Mouse (Mus musculus): Measurements from ENCODE around the gene Ripor2. TPM values are rescaled to one million over a fixed set of nuclear protein-coding genes. Genes with fewer than 3 reads are reported as not detected.

The Ripor2 gene
- total and polyA plus RNA-seq, 2 experiments from 2014 or later: 21.3 to 53.2 TPM

GRCm38 (mm10) chr13:24735608-24736131 lies 153.7 kb downstream of the Ripor2 start:
- no peak for ATAC-seq
- WGBS: 63% methylated on average over 6 of the region's 6 CpGs

GRCm38 (mm10) chr13:24741028-24741427 lies 159.0 kb downstream of the Ripor2 start, which contains the start of gene Armh2:
TSS of gene Armh2 (plus strand) at chr13:24741232.
- no peak within 1 kb of the TSS for H3K9ac ChIP-seq
- no peak within 1 kb of the TSS for H3K27ac ChIP-seq (ENCODE audit: low read depth, low read length)
- no peaks in the 10 kb centered on the region for H3K27me3 ChIP-seq (ENCODE audit: insufficient read depth, low read length)
- H3K36me3 ChIP-seq (ENCODE audit: insufficient read depth): no peaks in the 10 kb centered on the region
- H3K4me2 ChIP-seq (ENCODE audit: low read depth): no peak within 1 kb of the TSS
- ATAC-seq (no peak), DNase-seq (no peak)
- H3K9me3 ChIP-seq (ENCODE audit: low read length): no peaks in the 10 kb centered on the region
- no peak for TF ChIP-seq CTCF (IDR thresholded peaks at IDR 0.05; ENCODE audit: low read depth)
- H3K4me3 ChIP-seq (ENCODE audit: low read depth, low read length): no peak within 1 kb of the TSS
- 86% methylated on average over 10 of the region's 10 CpGs for WGBS
- no peaks in the 10 kb centered on the region for H3K4me1 ChIP-seq (ENCODE audit: insufficient read depth)

More at GRCm38 (mm10) chr13:24735608-24736131, 153.7 kb downstream of the Ripor2 start:
- no peak overlapping the region for H3K27ac ChIP-seq (ENCODE audit: low read depth, low read length)
- peaks cover 3% of the 10 kb centered on the region; the same call in 1 of the 2 replicates for H3K36me3 ChIP-seq (ENCODE audit: insufficient read depth)
- no peak overlapping the region for H3K4me2 ChIP-seq (ENCODE audit: low read depth)
- no peak overlapping the region for H3K4me3 ChIP-seq (ENCODE audit: low read depth, low read length)
- no peak for DNase-seq
- no peaks in the 10 kb centered on the region for H3K27me3 ChIP-seq (ENCODE audit: insufficient read depth, low read length)
- H3K9me3 ChIP-seq (ENCODE audit: low read length): no peaks in the 10 kb centered on the region
- TF ChIP-seq CTCF (IDR thresholded peaks at IDR 0.05; ENCODE audit: low read depth): no peak
- no peak overlapping the region for H3K9ac ChIP-seq
- H3K4me1 ChIP-seq (ENCODE audit: insufficient read depth): no peaks in the 10 kb centered on the region

GRCm38 (mm10) chr13:24747823-24748222 lies 165.8 kb downstream of the Ripor2 start:
- Histone ChIP-seq H3K27me3 (ENCODE audit: insufficient read depth, low read length) (no peaks in the 10 kb centered on the region), H3K4me2 (ENCODE audit: low read depth) (no peak overlapping the region), H3K4me1 (ENCODE audit: insufficient read depth) (no peaks in the 10 kb centered on the region), H3K27ac (ENCODE audit: low read depth, low read length) (no peak overlapping the region), H3K9me3 (ENCODE audit: low read length) (no peaks in the 10 kb centered on the region), H3K36me3 (ENCODE audit: insufficient read depth) (no peaks in the 10 kb centered on the region), H3K4me3 (ENCODE audit: low read depth, low read length) (no peak overlapping the region), H3K9ac (no peak overlapping the region)
- WGBS: 73% methylated on average over 3 of the region's 3 CpGs
- TF ChIP-seq CTCF (IDR thresholded peaks at IDR 0.05; ENCODE audit: low read depth): no peak
- no peak for ATAC-seq
- DNase-seq: no peak

- H3K4me1 ChIP-seq (ENCODE audit: insufficient read depth): no peaks in the 10 kb centered on the region
- no peaks in the 10 kb centered on the region for H3K9me3 ChIP-seq (ENCODE audit: low read length)
- WGBS: 90% methylated on average over 8 of the region's 8 CpGs
- no peak for DNase-seq
- no peak for TF ChIP-seq CTCF (IDR thresholded peaks at IDR 0.05; ENCODE audit: low read depth)
- H3K4me3 ChIP-seq (ENCODE audit: low read depth, low read length): no peak overlapping the region
- no peak for ATAC-seq
- H3K27me3 ChIP-seq (ENCODE audit: insufficient read depth, low read length): no peaks in the 10 kb centered on the region
- no peak overlapping the region for H3K4me2 ChIP-seq (ENCODE audit: low read depth)
- no peak overlapping the region for H3K9ac ChIP-seq
- no peaks in the 10 kb centered on the region for H3K36me3 ChIP-seq (ENCODE audit: insufficient read depth)
- H3K27ac ChIP-seq (ENCODE audit: low read depth, low read length): no peak overlapping the region
These were observed 168.8 kb downstream of the Ripor2 start for GRCm38 (mm10) chr13:24750807-24751206.

GRCm38 (mm10) chr13:24751396-24751795 lies 169.4 kb downstream of the Ripor2 start:
- DNase-seq (no peak), ATAC-seq (no peak)
- Histone ChIP-seq H3K27ac (ENCODE audit: low read depth, low read length) (no peak overlapping the region), H3K9ac (no peak overlapping the region), H3K4me1 (ENCODE audit: insufficient read depth) (no peaks in the 10 kb centered on the region), H3K27me3 (ENCODE audit: insufficient read depth, low read length) (no peaks in the 10 kb centered on the region), H3K9me3 (ENCODE audit: low read length) (no peaks in the 10 kb centered on the region), H3K36me3 (ENCODE audit: insufficient read depth) (no peaks in the 10 kb centered on the region), H3K4me2 (ENCODE audit: low read depth) (no peak overlapping the region), H3K4me3 (ENCODE audit: low read depth, low read length) (no peak overlapping the region)
- no peak for TF ChIP-seq CTCF (IDR thresholded peaks at IDR 0.05; ENCODE audit: low read depth)
- 90% methylated on average over 8 of the region's 8 CpGs for WGBS

- WGBS: 99% methylated on average over 3 of the region's 3 CpGs
- no peak overlapping the region for H3K27ac ChIP-seq (ENCODE audit: low read depth, low read length)
- no peak overlapping the region for H3K4me3 ChIP-seq (ENCODE audit: low read depth, low read length)
- H3K4me1 ChIP-seq (ENCODE audit: insufficient read depth): no peaks in the 10 kb centered on the region; the same call in 1 of the 2 replicates
- H3K9me3 ChIP-seq (ENCODE audit: low read length): no peaks in the 10 kb centered on the region
- no peaks in the 10 kb centered on the region for H3K27me3 ChIP-seq (ENCODE audit: insufficient read depth, low read length)
- ATAC-seq (no peak), DNase-seq (no peak)
- no peaks in the 10 kb centered on the region for H3K36me3 ChIP-seq (ENCODE audit: insufficient read depth)
- H3K9ac ChIP-seq: no peak overlapping the region
- H3K4me2 ChIP-seq (ENCODE audit: low read depth): no peak overlapping the region
- TF ChIP-seq CTCF (IDR thresholded peaks at IDR 0.05; ENCODE audit: low read depth): no peak
These were observed 174.8 kb downstream of the Ripor2 start for GRCm38 (mm10) chr13:24756756-24757155.

GRCm38 (mm10) chr13:24757820-24758564 lies 176.0 kb downstream of the Ripor2 start:
- no peak overlapping the region for H3K4me3 ChIP-seq (ENCODE audit: low read depth, low read length)
- no peak for TF ChIP-seq CTCF (IDR thresholded peaks at IDR 0.05; ENCODE audit: low read depth)
- DNase-seq (no peak), ATAC-seq (no peak)
- no peaks in the 10 kb centered on the region for H3K36me3 ChIP-seq (ENCODE audit: insufficient read depth)
- H3K27ac ChIP-seq (ENCODE audit: low read depth, low read length): no peak overlapping the region
- no peak overlapping the region for H3K4me2 ChIP-seq (ENCODE audit: low read depth)
- H3K27me3 ChIP-seq (ENCODE audit: insufficient read depth, low read length): no peaks in the 10 kb centered on the region
- 91% methylated on average over 12 of the region's 12 CpGs for WGBS
- no peaks in the 10 kb centered on the region; the same call in 1 of the 2 replicates for H3K4me1 ChIP-seq (ENCODE audit: insufficient read depth)
- H3K9me3 ChIP-seq (ENCODE audit: low read length): no peaks in the 10 kb centered on the region
- H3K9ac ChIP-seq: no peak overlapping the region

Data from forebrain, postnatal 0 days (tissue).